Mouse (Mus musculus): ENCODE data around the gene Usp35. TPM values are rescaled to one million over a fixed set of nuclear protein-coding genes. Genes with fewer than 3 reads are reported as not detected.

Usp35 gene
- total and polyA plus RNA-seq, 3 experiments, result 0.58 to 2.2 TPM; not detected in 1

- H3K4me3 ChIP-seq (ENCODE audit: control insufficient read depth in 1 of 2, insufficient read depth in 1 of 2, low read depth in 2 of 2, low read length in 2 of 2), result no peak overlapping the region
- TF ChIP-seq MYB (IDR thresholded peaks at IDR 0.05; ENCODE audit: low read depth, low read length) (no peak), BHLHE40 (IDR thresholded peaks at IDR 0.05; ENCODE audit: borderline replicate concordance, low read depth, low read length) (no peak), ELF1 (IDR thresholded peaks at IDR 0.05; ENCODE audit: low read depth, low read length) (no peak), SIN3A (IDR thresholded peaks at IDR 0.05; ENCODE audit: low read length) (no peak), POLR2AphosphoS5 (IDR thresholded peaks at IDR 0.05; ENCODE audit: borderline replicate concordance, low read depth, low read length) (no peak), ZC3H11A (IDR thresholded peaks at IDR 0.05; ENCODE audit: low read depth, low read length) (no peak), TAL1 (IDR thresholded peaks at IDR 0.05; ENCODE audit: low read length) (no peak)
- H3K27ac ChIP-seq (ENCODE audit: control insufficient read depth, low read depth, low read length), result no peak overlapping the region
- DNase-seq (ENCODE audit: low read depth, low spot score), result no peak
- H3K9ac ChIP-seq (ENCODE audit: control insufficient read depth, low read depth, low read length, poor library complexity, severe bottlenecking), result no peak overlapping the region
- peaks cover 0 to 22% of the 10 kb centered on the region in 2 experiments; a peak in 2 of 4 replicates for H3K36me3 ChIP-seq (ENCODE audit: control insufficient read depth in 1 of 2, insufficient read depth in 2 of 2, low read length in 2 of 2)
- no peaks in the 10 kb centered on the region for H3K9me3 ChIP-seq (replicated peaks; ENCODE audit: insufficient read depth, low read length)
- 0 out of 2 replicates have a peak, but pooled peaks cover 2% of the 10 kb centered on the region for H3K79me2 ChIP-seq (ENCODE audit: control insufficient read depth, insufficient read depth, low read length, poor library complexity)
- no peaks in the 10 kb centered on the region for H3K4me1 ChIP-seq (ENCODE audit: control insufficient read depth in 1 of 2, insufficient read depth in 2 of 2, low read length in 2 of 2)
- H3K27me3 ChIP-seq (ENCODE audit: control insufficient read depth in 1 of 2, insufficient read depth in 2 of 2, low read length in 2 of 2), result no peaks in the 10 kb centered on the region
Observed at GRCm38 (mm10) chr7:97380500-97381123, 48.8 kb upstream of the Usp35 start.

DNA sequence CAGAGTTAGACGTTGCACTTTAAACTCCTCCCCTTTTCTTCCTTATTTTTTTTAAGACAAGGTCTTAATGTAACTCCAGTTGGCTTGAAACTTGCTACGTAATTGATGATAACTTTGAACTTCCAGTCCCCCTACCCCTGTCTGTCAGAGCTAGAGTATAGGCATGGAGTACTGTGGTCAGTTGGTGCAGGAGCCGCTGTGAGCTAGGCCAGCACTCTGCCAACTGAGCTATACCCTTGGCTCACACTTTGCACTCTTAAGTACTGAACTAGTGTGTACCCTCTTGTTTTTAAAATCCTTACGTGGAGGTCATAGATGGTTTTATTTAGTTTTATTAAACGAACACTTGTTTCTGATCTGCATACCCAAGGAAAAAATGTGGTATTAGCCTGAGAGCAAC, 47.5 kb upstream of the Usp35 start:
- no peak overlapping the region for H3K9ac ChIP-seq (ENCODE audit: control insufficient read depth, low read depth, low read length, poor library complexity, severe bottlenecking)
- no peak for DNase-seq (ENCODE audit: low read depth, low spot score)
- no peaks in the 10 kb centered on the region for H3K9me3 ChIP-seq (replicated peaks; ENCODE audit: insufficient read depth, low read length)
- peaks cover 0 to 20% of the 10 kb centered on the region in 2 experiments; a peak in 2 of 4 replicates for H3K36me3 ChIP-seq (ENCODE audit: control insufficient read depth in 1 of 2, insufficient read depth in 2 of 2, low read length in 2 of 2)
- no peaks in the 10 kb centered on the region for H3K4me1 ChIP-seq (ENCODE audit: control insufficient read depth in 1 of 2, insufficient read depth in 2 of 2, low read length in 2 of 2)
- no peak for TF ChIP-seq E2F4 (IDR thresholded peaks at IDR 0.05; ENCODE audit: borderline replicate concordance, low read depth, low read length)
- no peak for TF ChIP-seq ZNF384 (IDR thresholded peaks at IDR 0.05; ENCODE audit: low read depth, low read length)
- TF ChIP-seq MAX (IDR thresholded peaks at IDR 0.05; ENCODE audit: low read length), result no peak
- TF ChIP-seq USF1 (IDR thresholded peaks at IDR 0.05; ENCODE audit: low read depth, low read length), result no peak
- TF ChIP-seq TBP (IDR thresholded peaks at IDR 0.05; ENCODE audit: low read depth, low read length), result no peak
- TF ChIP-seq BHLHE40 (IDR thresholded peaks at IDR 0.05; ENCODE audit: borderline replicate concordance, low read depth, low read length), result no peak
- TF ChIP-seq POLR2AphosphoS5 (IDR thresholded peaks at IDR 0.05; ENCODE audit: borderline replicate concordance, low read depth, low read length), result no peak
- no peak for TF ChIP-seq ZC3H11A (IDR thresholded peaks at IDR 0.05; ENCODE audit: low read depth, low read length)
- TF ChIP-seq ELF1 (IDR thresholded peaks at IDR 0.05; ENCODE audit: low read depth, low read length), result no peak
- TF ChIP-seq MYC (IDR thresholded peaks at IDR 0.05; ENCODE audit: low read depth, low read length), result no peak
- no peak for TF ChIP-seq POLR2AphosphoS2 (IDR thresholded peaks at IDR 0.05; ENCODE audit: low read length)
- H3K4me3 ChIP-seq (ENCODE audit: control insufficient read depth in 1 of 2, insufficient read depth in 1 of 2, low read depth in 2 of 2, low read length in 2 of 2), result no peak overlapping the region
- no peak overlapping the region for H3K27ac ChIP-seq (ENCODE audit: control insufficient read depth, low read depth, low read length)
- no peaks in the 10 kb centered on the region for H3K27me3 ChIP-seq (ENCODE audit: control insufficient read depth in 1 of 2, insufficient read depth in 2 of 2, low read length in 2 of 2)
- H3K79me2 ChIP-seq (ENCODE audit: control insufficient read depth, insufficient read depth, low read length, poor library complexity), result 0 out of 2 replicates have a peak, but pooled peaks cover 2% of the 10 kb centered on the region
